Mouse (Mus musculus): ENCODE results near the gene Lmbrd1. TPM values are rescaled to one million over a fixed set of nuclear protein-coding genes. Genes with fewer than 3 reads are reported as not detected.

The Lmbrd1 gene
- 12.0 TPM for polyA plus RNA-seq (2015; fragmentation: Illumina TruSeq; extraction: RNeasy Lipid Tissue Mini Kit (QIAGEN cat#74804); ENCODE audit: insufficient read depth, low read depth, low replicate concordance)

DNA sequence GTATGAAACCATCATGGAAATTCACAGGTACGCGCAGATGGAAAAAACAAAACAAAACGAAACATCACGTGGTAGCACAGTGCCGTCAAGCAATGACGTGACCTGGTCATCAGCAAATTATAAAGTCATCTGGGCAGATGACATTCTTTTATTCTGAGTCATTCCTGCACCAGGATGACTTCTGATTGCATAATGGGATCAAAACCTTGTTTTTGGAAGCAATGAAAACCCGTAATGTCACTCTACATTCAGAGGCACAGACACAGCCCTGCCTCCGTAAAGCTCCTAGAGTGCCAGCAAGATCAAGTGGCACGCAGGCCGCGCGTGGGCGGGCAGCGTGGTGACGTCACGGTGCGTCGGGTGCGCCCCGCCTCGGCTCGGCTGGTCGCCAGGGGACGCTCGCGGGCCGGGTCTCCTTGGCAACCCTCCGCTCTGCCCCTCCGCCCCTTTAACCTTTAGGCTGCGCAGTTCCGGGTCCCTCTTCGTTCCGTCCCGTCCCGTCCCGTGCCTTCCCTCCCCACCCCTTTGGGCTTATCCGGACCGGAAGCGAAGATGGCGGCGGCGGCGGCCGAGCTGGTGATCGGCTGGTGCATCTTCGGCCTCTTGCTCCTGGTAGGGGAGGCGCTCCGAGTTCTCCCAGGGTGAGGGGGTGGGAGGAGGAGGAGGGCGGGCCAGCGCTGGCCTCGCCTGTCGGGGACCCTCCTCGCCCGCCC, at the start of gene Lmbrd1:
Gene Lmbrd1, plus strand, starts transcription at position 426 of the 713 bp plus-strand sequence.

Other genes starting within 250 kb of the Lmbrd1 start
- gene Col19a1, start 91.2 kb upstream of the Lmbrd1 start, polyA plus RNA-seq (2015; fragmentation: Illumina TruSeq; extraction: RNeasy Lipid Tissue Mini Kit (QIAGEN cat#74804); ENCODE audit: insufficient read depth, low read depth, low replicate concordance) = 0.15 TPM

Measured in pancreas, adult 10 weeks (tissue).